Mouse (Mus musculus) embryonic facial prominence, embryonic 11.5 days (tissue): ENCODE data around the gene Tmem219. TPM values are rescaled to one million over a fixed set of nuclear protein-coding genes. Genes with fewer than 3 reads are reported as not detected.

ENCODE experiments used
- ATAC-seq: fragments of 200-750 bp; cut with Nextera tagmentation; replicated peaks from 2 replicates; pipeline ENCODE4 v1.8.0; 2017; ENCODE audit warnings: low read depth; ENCODE audit not compliant: insufficient number of reproducible peaks, low FRiP score, low TSS enrichment
- DNase-seq: peaks from one replicate; pipeline ENCODE4 v3.0.0-alpha.2; 2015; ENCODE audit warnings: low spot score
- H3K27ac ChIP-seq: fragments of 300-500 bp; sonication (generic); replicated peaks from 2 replicates; pipeline ENCODE4 v1.5.1; 2014; ENCODE audit warnings: mild to moderate bottlenecking, low read depth, low read length, control low read depth
- H3K27me3 ChIP-seq: fragments of 300-500 bp; sonication (generic); 2 replicates; pipeline ENCODE4 v1.6.1; 2014; ENCODE audit warnings: mild to moderate bottlenecking, low read length, moderate library complexity, mixed read lengths; ENCODE audit not compliant: control insufficient read depth, insufficient read depth
- H3K36me3 ChIP-seq: fragments of 300-500 bp; sonication (generic); replicated peaks from 2 replicates; pipeline ENCODE4 v1.6.1; 2014; ENCODE audit warnings: low read depth, mild to moderate bottlenecking, low read length, moderate library complexity, mixed read lengths; ENCODE audit not compliant: control insufficient read depth, insufficient read depth
- H3K4me1 ChIP-seq: fragments of 300-500 bp; sonication (generic); 2 replicates; pipeline ENCODE4 v1.6.1; 2014; ENCODE audit warnings: low read length, mixed read lengths; ENCODE audit not compliant: control insufficient read depth, insufficient read depth
- H3K4me2 ChIP-seq: fragments of 300-500 bp; sonication (generic); 2 replicates; pipeline ENCODE4 v1.6.1; 2014; ENCODE audit warnings: low read depth, mild to moderate bottlenecking, control low read depth, low read length, moderate library complexity
- H3K4me3 ChIP-seq: fragments of 300-500 bp; sonication (generic); 2 replicates; pipeline ENCODE4 v1.5.1; 2014; ENCODE audit warnings: low read depth, low read length, control low read depth
- H3K9ac ChIP-seq: fragments of 300-500 bp; sonication (generic); replicated peaks from 2 replicates; pipeline ENCODE4 v1.6.1; 2014; ENCODE audit warnings: mild to moderate bottlenecking, control low read depth, low read length
- H3K9me3 ChIP-seq: fragments of 300-500 bp; sonication (generic); replicated peaks from 2 replicates; pipeline ENCODE4 v1.6.1; 2016; ENCODE audit warnings: mild to moderate bottlenecking, low read length, inconsistent platforms, mixed read lengths; ENCODE audit not compliant: control insufficient read depth
- WGBS: fragments of 180-500 bp; shearing (Covaris S2); extraction: QIAGEN DNeasy Blood & Tissue Kit; methylation state at CpG from one replicate; pipeline ENCODE4 v1.1.7; 2014; 5-methylcytosine and 5-hydroxymethylcytosine counted together
- polyA plus RNA-seq: library from polyadenylated mRNA; unstranded; fragments of >200 nt; fragmentation: Nextera tagmentation; extraction: Ambion mirVana; gene quantifications from 2 replicates; pipeline ENCODE4 v1.2.1, GENCODE M21; 2014

Gene Tmem219
- polyA plus RNA-seq, 1 experiment from 2014 or later, result 15.8 TPM

GRCm38 (mm10) chr7:126869780-126870519 lies 52.8 kb downstream of the Tmem219 start:
- no peak for ATAC-seq
- Histone ChIP-seq H3K27me3 (no peaks in the 10 kb centered on the region), H3K9me3 (no peaks in the 10 kb centered on the region), H3K36me3 (peaks cover 54% of the 10 kb centered on the region), H3K27ac (no peak overlapping the region), H3K4me2 (no peak overlapping the region), H3K9ac (no peak overlapping the region), H3K4me1 (no peaks in the 10 kb centered on the region), H3K4me3 (no peak overlapping the region)
- no peak for DNase-seq
- WGBS, result 95% methylated on average over 23 of the region's 23 CpGs

GRCm38 (mm10) chr7:126868003-126868402 lies 54.7 kb downstream of the Tmem219 start:
- Histone ChIP-seq H3K4me2 (no peak overlapping the region), H3K9ac (no peak overlapping the region), H3K4me3 (no peak overlapping the region), H3K27ac (no peak overlapping the region), H3K27me3 (no peaks in the 10 kb centered on the region), H3K9me3 (no peaks in the 10 kb centered on the region), H3K4me1 (peaks cover 6% of the 10 kb centered on the region), H3K36me3 (peaks cover 44% of the 10 kb centered on the region)
- DNase-seq, result no peak
- ATAC-seq, result no peak
- 88% methylated on average over 12 of the region's 12 CpGs for WGBS

- DNase-seq, result no peak
- Histone ChIP-seq H3K4me3 (no peak overlapping the region), H3K4me1 (peaks cover 6% of the 10 kb centered on the region), H3K9ac (no peak overlapping the region), H3K27ac (no peak overlapping the region), H3K36me3 (peaks cover 39% of the 10 kb centered on the region), H3K4me2 (no peak overlapping the region), H3K27me3 (no peaks in the 10 kb centered on the region), H3K9me3 (no peaks in the 10 kb centered on the region)
- ATAC-seq, result no peak
- 94% methylated on average over 2 of the region's 2 CpGs for WGBS
Observed at GRCm38 (mm10) chr7:126867534-126867933, 55.2 kb downstream of the Tmem219 start.

GRCm38 (mm10) chr7:126863791-126864190 lies 58.9 kb downstream of the Tmem219 start:
- Histone ChIP-seq H3K4me1 (peaks cover 6% of the 10 kb centered on the region), H3K4me2 (peak overlapping the region; percentile 75), H3K9me3 (no peaks in the 10 kb centered on the region), H3K27me3 (no peaks in the 10 kb centered on the region), H3K27ac (no peak overlapping the region), H3K36me3 (peaks cover 13% of the 10 kb centered on the region), H3K9ac (peak overlapping the region; percentile 75), H3K4me3 (peak overlapping the region; percentile 46)
- 72% methylated on average over 6 of the region's 6 CpGs for WGBS
- ATAC-seq, result no peak
- DNase-seq, result no peak

GRCm38 (mm10) chr7:126862147-126862784 lies 60.5 kb downstream of the Tmem219 start, which contains the start of gene Ino80e:
Gene Ino80e (minus strand): TSS chr7:126862377.
- ATAC-seq (peak; percentile 29; the same call in 1 of the 2 replicates), DNase-seq (peak; percentile 99)
- WGBS, result under 1% methylated on average over 41 of the region's 41 CpGs
- Histone ChIP-seq H3K27me3 (no peaks in the 10 kb centered on the region), H3K36me3 (peaks cover 10% of the 10 kb centered on the region), H3K4me3 (peak within 1 kb of the TSS; percentile 46), H3K4me1 (peaks cover 6% of the 10 kb centered on the region), H3K9me3 (no peaks in the 10 kb centered on the region), H3K27ac (peak within 1 kb of the TSS; percentile 43), H3K4me2 (peak within 1 kb of the TSS; percentile 81), H3K9ac (peak within 1 kb of the TSS; percentile 75)

- Histone ChIP-seq H3K4me1 (peaks cover 6% of the 10 kb centered on the region), H3K4me2 (peak within 1 kb of the TSS; percentile 81), H3K4me3 (peak within 1 kb of the TSS; percentile 46), H3K9me3 (no peaks in the 10 kb centered on the region), H3K36me3 (peaks cover 5% of the 10 kb centered on the region), H3K27me3 (no peaks in the 10 kb centered on the region), H3K27ac (peak within 1 kb of the TSS; percentile 43), H3K9ac (peak within 1 kb of the TSS; percentile 75)
- 3% methylated on average over 42 of the region's 42 CpGs for WGBS
- peak; percentile 86 for ATAC-seq
- DNase-seq, result peak; percentile 98
Observed at GRCm38 (mm10) chr7:126861429-126862130, 61.1 kb downstream of the Tmem219 start, which contains the start of gene Hirip3. Gene Hirip3 (plus strand): TSS chr7:126861972.

GRCm38 (mm10) chr7:126860987-126861386 lies 61.7 kb downstream of the Tmem219 start:
- no peak for ATAC-seq
- H3K9me3 ChIP-seq, result no peaks in the 10 kb centered on the region

More at GRCm38 (mm10) chr7:126860987-126861386, 61.7 kb downstream of the Tmem219 start:
- Histone ChIP-seq H3K9ac (peak overlapping the region; percentile 75), H3K4me1 (peaks cover 6% of the 10 kb centered on the region), H3K36me3 (peaks cover under 1% of the 10 kb centered on the region), H3K4me2 (peak overlapping the region; percentile 81), H3K4me3 (peak overlapping the region; percentile 46), H3K27me3 (no peaks in the 10 kb centered on the region), H3K27ac (no peak overlapping the region)
- no peak for DNase-seq
- 68% methylated on average over 5 of the region's 5 CpGs for WGBS
